Mouse (Mus musculus): ENCODE data around the gene Prph. TPM values are rescaled to one million over a fixed set of nuclear protein-coding genes. Genes with fewer than 3 reads are reported as not detected.

Gene Prph
- polyA plus RNA-seq, 2 experiments from 2014 or later = not detected

DNA sequence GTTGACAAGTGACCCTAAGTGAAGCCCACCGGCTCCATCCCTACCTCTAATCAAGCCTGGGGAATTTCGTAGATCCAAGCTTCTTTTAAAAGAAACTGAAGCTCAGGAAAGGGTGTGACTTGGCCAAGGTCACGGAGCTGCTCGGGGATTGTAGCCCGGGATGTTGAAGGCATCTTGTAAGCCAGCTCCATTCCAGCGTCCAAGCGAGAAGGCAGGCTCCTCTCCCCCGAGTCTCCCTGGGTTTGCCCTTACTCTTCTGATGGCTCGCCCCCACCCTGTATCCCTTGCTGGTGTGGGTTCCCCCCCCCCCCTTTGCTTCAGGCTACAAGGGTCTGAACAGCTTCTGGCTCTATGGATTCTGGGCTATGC lies 43.5 kb downstream of the Prph start:
- no peak for ATAC-seq

DNA sequence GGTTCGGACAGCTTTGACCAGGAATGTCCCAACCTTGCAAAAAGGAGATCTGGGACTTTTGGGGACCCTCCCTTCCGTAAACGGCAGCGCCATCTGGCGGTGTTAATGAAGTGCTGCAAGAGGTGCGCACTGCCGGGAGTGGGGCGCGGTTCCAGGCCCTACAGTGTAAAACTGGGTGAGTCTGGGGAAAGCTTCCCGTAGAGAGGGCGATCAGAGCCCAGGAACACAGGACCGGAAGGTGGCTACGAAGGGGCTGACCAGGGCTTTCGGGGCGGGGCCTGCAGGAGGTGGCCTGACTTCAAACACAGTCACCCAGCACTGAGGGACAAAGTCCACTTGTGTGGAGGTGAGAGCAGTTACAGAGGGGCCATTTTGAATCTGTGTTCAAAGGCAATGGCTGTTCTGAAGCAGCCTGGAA lies 44.2 kb downstream of the Prph start:
- ATAC-seq = no peak

DNA sequence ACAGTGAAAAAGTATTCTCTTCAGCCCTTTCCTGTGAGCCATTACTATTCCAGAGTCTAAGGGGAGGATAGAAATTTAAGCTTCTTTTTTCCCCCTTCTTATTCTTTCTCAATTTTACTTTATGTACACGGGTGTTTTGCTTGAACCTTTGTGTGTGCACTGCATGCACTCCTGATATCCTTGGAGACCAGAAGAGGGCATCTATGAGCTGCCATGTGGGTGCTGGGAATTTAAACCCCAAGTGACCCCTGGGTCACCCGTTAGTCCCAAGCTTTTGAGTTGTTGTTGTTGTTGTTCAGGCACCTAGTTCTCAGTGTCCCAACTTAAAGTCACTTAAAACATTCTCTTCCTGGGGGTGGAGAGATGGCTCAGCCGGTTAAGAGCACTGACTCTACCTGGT lies 45.0 kb downstream of the Prph start:
- ATAC-seq = no peak

DNA sequence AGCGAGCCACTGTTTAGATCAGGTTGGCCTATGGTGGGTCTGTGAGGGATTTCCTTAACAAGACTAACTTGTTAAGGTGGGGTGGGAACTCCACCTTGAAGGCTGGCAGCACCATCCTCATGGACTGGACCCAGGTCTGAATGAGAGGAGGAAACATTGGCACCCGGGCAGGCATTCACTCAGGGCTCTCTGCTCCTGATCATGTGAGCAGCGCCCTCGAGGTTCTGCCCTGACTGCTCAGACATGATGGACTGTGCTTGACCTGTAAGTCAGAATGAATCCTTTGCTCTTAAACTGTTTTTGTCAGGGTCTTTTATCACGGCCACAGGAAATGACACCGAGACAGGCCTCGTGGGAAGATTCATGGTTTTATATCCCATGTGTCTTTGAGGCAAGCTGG lies 50.3 kb downstream of the Prph start:
- ATAC-seq = no peak

DNA sequence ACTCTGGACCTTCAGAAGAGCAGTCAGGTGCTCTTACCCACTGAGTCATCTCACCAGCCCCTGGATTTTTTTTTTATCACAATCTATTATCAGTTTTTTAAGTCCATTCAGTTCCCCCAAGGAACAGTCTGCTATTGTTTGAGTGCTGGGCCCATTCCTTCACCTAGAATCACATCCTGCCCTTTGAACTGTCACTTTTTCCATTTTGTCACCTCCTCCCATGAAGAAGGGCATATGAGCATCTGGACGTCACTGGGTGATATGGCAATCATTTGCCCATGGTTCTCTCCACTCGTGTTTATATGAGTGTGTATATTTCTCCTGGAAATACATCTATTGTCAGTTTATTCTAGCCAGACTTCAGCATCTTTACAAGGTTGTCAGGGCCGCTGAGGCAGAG lies 52.9 kb downstream of the Prph start:
- ATAC-seq = no peak

Other genes with a start within 250 kb of the Prph start
- not detected for gene Ddn, start 245.7 kb upstream of the Prph start, polyA plus RNA-seq (2017; shearing (Covaris generic))
- gene Prkag1, start 223.7 kb upstream of the Prph start, polyA plus RNA-seq (2017; shearing (Covaris generic)) = 100 to 1,000 TPM; 126 to 187 TPM
- 10 to 100 TPM; 30.9 to 38.6 TPM for gene Kmt2d, start 184.0 kb upstream of the Prph start, polyA plus RNA-seq (2017; shearing (Covaris generic))
- 10 to 100 TPM; 11.3 to 14.2 TPM for gene Rhebl1, start 160.6 kb upstream of the Prph start, polyA plus RNA-seq (2017; shearing (Covaris generic))
- gene Dhh, start 156.6 kb upstream of the Prph start, polyA plus RNA-seq (2017; shearing (Covaris generic)) = not detected
- 10 to 100 TPM; 23.3 to 61.6 TPM for gene Lmbr1l, start 136.9 kb upstream of the Prph start, polyA plus RNA-seq (2017; shearing (Covaris generic))
- gene Tuba1b, start 120.6 kb upstream of the Prph start, polyA plus RNA-seq (2017; shearing (Covaris generic)) = 100 to 1,000 TPM; 419 to 534 TPM
- not detected for gene Gm49450, start 101.6 kb upstream of the Prph start, polyA plus RNA-seq (2017; shearing (Covaris generic))
- 100 to 1,000 TPM; 212 to 259 TPM for gene Tuba1a, start 101.5 kb upstream of the Prph start, polyA plus RNA-seq (2017; shearing (Covaris generic))
- 100 to 1,000 TPM in 1 of 2 experiments, 10 to 100 TPM in 1; 74.6 to 131 TPM for gene Tuba1c, start 25.3 kb upstream of the Prph start, polyA plus RNA-seq (2017; shearing (Covaris generic))
- 1 to 10 TPM in 1 of 2 experiments, under 1 TPM in 1; 0.59 to 1.3 TPM for gene Troap, start 19.4 kb downstream of the Prph start, polyA plus RNA-seq (2017; shearing (Covaris generic))
- gene C1ql4, start 32.6 kb downstream of the Prph start, polyA plus RNA-seq (2017; shearing (Covaris generic)) = not detected
- gene Dnajc22, start 38.0 kb downstream of the Prph start, polyA plus RNA-seq (2017; shearing (Covaris generic)) = not detected
- gene Spats2, start 70.7 kb downstream of the Prph start, polyA plus RNA-seq (2017; shearing (Covaris generic)) = under 1 TPM in 1 of 2 experiments, not detected in 1; 0.62 TPM
- gene Kcnh3, start 169.7 kb downstream of the Prph start, polyA plus RNA-seq (2017; shearing (Covaris generic)) = 1 to 10 TPM in 1 of 2 experiments, under 1 TPM in 1; 0.22 to 1.3 TPM
- 10 to 100 TPM; 51.4 to 62.3 TPM for gene Mcrs1, start 196.8 kb downstream of the Prph start, polyA plus RNA-seq (2017; shearing (Covaris generic))
- gene Prpf40b, start 239.9 kb downstream of the Prph start, polyA plus RNA-seq (2017; shearing (Covaris generic)) = 10 to 100 TPM in 1 of 2 experiments, 1 to 10 TPM in 1; 9.7 to 17.7 TPM
- under 1 TPM; 0.16 to 0.18 TPM for gene Fam186b, start 240.7 kb downstream of the Prph start, polyA plus RNA-seq (2017; shearing (Covaris generic))

All from CD4-positive, CD25-positive, alpha-beta regulatory T cell, adult 4 months (primary cell).